Mouse (Mus musculus): ENCODE measurements around the gene Mfsd7a.

- TF ChIP-seq CTCF (IDR thresholded peaks at IDR 0.05; ENCODE audit: control insufficient read depth, insufficient read depth, insufficient replicate concordance, low read depth, low read length) (no peak), POLR2A (IDR thresholded peaks at IDR 0.05; ENCODE audit: control insufficient read depth, low read depth, low read length) (no peak)
Measured at GRCm38 (mm10) chr5:108462446-108462845, 13.8 kb upstream of the Mfsd7a start.
